ENCODE assay signal across 11 mouse cellular contexts in the genomic region with DNA sequence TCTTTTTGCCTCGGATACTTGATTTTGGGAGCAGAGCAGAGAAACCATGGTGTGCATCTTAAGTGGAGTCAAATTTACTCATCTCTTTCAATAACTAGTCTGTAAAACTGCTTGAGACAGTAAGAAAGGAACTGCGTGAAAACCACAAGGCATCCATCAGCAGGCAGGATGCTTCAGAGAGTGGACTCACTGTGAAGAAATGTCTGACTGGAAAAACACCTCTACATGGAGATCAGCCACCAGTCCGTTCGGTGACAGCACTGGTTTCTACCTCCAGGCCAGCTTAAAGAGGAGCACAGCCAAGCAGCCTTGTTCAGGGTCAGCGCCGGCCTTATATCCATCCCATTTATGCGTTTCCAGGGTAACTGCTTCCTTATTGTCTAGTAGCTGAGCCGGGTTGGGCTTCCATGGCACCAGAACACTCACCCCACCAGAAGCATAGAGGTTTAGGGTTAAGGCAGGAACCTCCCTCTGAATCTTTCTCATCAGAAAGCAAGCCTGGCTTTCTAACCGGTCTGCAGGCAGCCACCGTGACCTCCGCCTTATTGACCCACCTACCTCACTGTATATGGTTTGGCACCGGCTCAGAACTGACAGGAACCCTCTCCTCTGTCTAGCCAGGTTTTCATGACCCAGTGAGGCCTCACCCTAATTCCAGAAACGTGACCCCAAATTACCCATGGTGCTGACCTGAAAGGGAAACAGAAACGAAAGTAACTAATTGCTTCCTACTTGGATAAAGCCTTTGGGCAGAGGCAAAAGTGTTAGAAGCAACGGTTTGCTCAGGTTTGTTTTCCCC. TPM values are rescaled to one million over a fixed set of nuclear protein-coding genes. Genes with fewer than 3 reads are reported as not detected.
DNase-seq lines count a peak whose midpoint lies in the region; ATAC-seq and TF ChIP-seq lines count a peak whose summit lies in the region.
"Had no signal": no experiment of that assay in that cellular context is flagged by ENCODE, and none has a peak within 500 bp of the region (broad histone marks: within the 10 kb centered on the region; RNA-seq: fewer than 3 reads in every experiment).

No protein-coding gene starts in this region.

- peak overlapping the region; percentile 63 for H3K27ac ChIP-seq in gastrocnemius, adult 2 months
- H3K27ac ChIP-seq in bone marrow, adult 2 months (ENCODE audit: control insufficient read depth, insufficient read depth, low read depth, low read length, poor library complexity) = no peak overlapping the region
- H3K27ac ChIP-seq in midbrain, embryonic 13.5 days = no peak overlapping the region
- H3K27ac ChIP-seq: liver, embryonic 14.5 days; neural tube, embryonic 15.5 days had no signal

- no peaks in the 10 kb centered on the region for H3K27me3 ChIP-seq in midbrain, embryonic 13.5 days
- H3K27me3 ChIP-seq: neural tube, embryonic 15.5 days had no signal

- H3K4me3 ChIP-seq in gastrocnemius, adult 2 months = peak overlapping the region; percentile 52
- peak overlapping the region; percentile 20 for H3K4me3 ChIP-seq in lung, adult 2 months (replicated peaks; ENCODE audit: extremely low read depth, low read depth, low read length)
- peak overlapping the region; percentile 63 for H3K4me3 ChIP-seq in bone marrow, adult 2 months (replicated peaks; ENCODE audit: control insufficient read depth, low read depth, low read length)
- H3K4me3 ChIP-seq in midbrain, embryonic 13.5 days (replicated peaks) = no peak overlapping the region
- H3K4me3 ChIP-seq: neural tube, embryonic 15.5 days had no signal

- 52% methylated on average over 15 of the region's 15 CpGs for WGBS in lung, adult 2 months
- WGBS in bone marrow, adult 2 months = 23% methylated on average over 15 of the region's 15 CpGs
- WGBS in midbrain, embryonic 13.5 days = 34% methylated on average over 15 of the region's 15 CpGs

- TF ChIP-seq POLR2A in lung, adult 2 months (IDR thresholded peaks at IDR 0.05; ENCODE audit: borderline replicate concordance, extremely low read depth, low read depth, low read length) = no peak
- no peak for TF ChIP-seq POLR2A in bone marrow, adult 2 months (IDR thresholded peaks at IDR 0.05; ENCODE audit: borderline replicate concordance, control insufficient read depth, low read depth, low read length)

- H3K4me1 ChIP-seq in lung, adult 2 months (ENCODE audit: control insufficient read depth, insufficient read depth, low read length) = no peaks in the 10 kb centered on the region
- H3K4me1 ChIP-seq in bone marrow, adult 2 months (ENCODE audit: control insufficient read depth, insufficient read depth, low read length) = peaks cover 2% of the 10 kb centered on the region; the same call in 1 of the 2 replicates
- peaks cover 12% of the 10 kb centered on the region for H3K4me1 ChIP-seq in midbrain, embryonic 13.5 days (replicated peaks)

- H3K36me3 ChIP-seq in midbrain, embryonic 13.5 days = no peaks in the 10 kb centered on the region
- H3K36me3 ChIP-seq: neural tube, embryonic 15.5 days had no signal

- TF ChIP-seq CTCF in gastrocnemius, adult 2 months (IDR thresholded peaks at IDR 0.05) = no peak
- TF ChIP-seq CTCF in lung, adult 2 months (IDR thresholded peaks at IDR 0.05; ENCODE audit: insufficient read depth, low read length) = no peak
- TF ChIP-seq CTCF in bone marrow, adult 2 months (IDR thresholded peaks at IDR 0.05; ENCODE audit: control insufficient read depth, insufficient read depth, low read length) = no peak

- DNase-seq in gastrocnemius, adult 2 months = no peak
- DNase-seq in gastrocnemius, postnatal 14 days = no peak
- DNase-seq in lung, adult 2 months = no peak
- DNase-seq in lung, postnatal 14 days = no peak
- DNase-seq in embryo, embryonic 10.5 days (ENCODE audit: low spot score) = no peak
- DNase-seq in layer of hippocampus, adult 8-10 months (ENCODE audit: low spot score in 2 of 2) = no peak
- DNase-seq: gastrocnemius, postnatal 36 days had no signal

- peak overlapping the region; percentile 8; the same call in 1 of the 2 replicates for H3K9ac ChIP-seq in midbrain, embryonic 13.5 days (replicated peaks)
- H3K9ac ChIP-seq: liver, embryonic 14.5 days; neural tube, embryonic 15.5 days had no signal

- H3K9me3 ChIP-seq in midbrain, embryonic 13.5 days = no peaks in the 10 kb centered on the region
- H3K9me3 ChIP-seq: neural tube, embryonic 15.5 days had no signal

- intact Hi-C loops in gastrocnemius, adult 2 months (cut with DNase I) = no loop called here
- intact Hi-C loops in gastrocnemius, postnatal 14 days (cut with DNase I; ENCODE audit: low total_unique reads) = no loop called here

- H3K4me2 ChIP-seq in midbrain, embryonic 13.5 days (replicated peaks) = no peak overlapping the region
- H3K4me2 ChIP-seq: neural tube, embryonic 15.5 days had no signal

- ATAC-seq in midbrain, embryonic 13.5 days = peak; percentile 24; the same call in 1 of the 2 replicates

RNA-seq across cellular contexts. Expression of a gene that starts 9.9 kb away (rescaled TPM):
- total RNA-seq in gastrocnemius, adult 2 months (2021) = 10 to 100 TPM; 49.1 to 73.5 TPM
- 10 to 100 TPM; 54.5 to 55.8 TPM for total RNA-seq in gastrocnemius, postnatal 14 days (2021)
- polyA plus RNA-seq in lung, adult 2 months (2012; rRNA removed) = 11.1 and 17.2 TPM in 2 replicates
- polyA plus RNA-seq in bone marrow, adult 2 months (2011; ENCODE audit: insufficient read depth, insufficient read length, low replicate concordance, missing spikeins) = 22.7 and 46.8 TPM in 2 replicates
- 371 and 409 TPM in 2 replicates for polyA plus RNA-seq in midbrain, embryonic 13.5 days (2015; fragmentation: Nextera tagmentation; extraction: Ambion mirVana)
- total RNA-seq in layer of hippocampus, adult 8-10 months (2022) = 100 to 1,000 TPM; 212 to 259 (median 233) TPM

RNA-seq across cellular contexts. Expression of a gene that starts 44.3 kb away (rescaled TPM):
- total RNA-seq in gastrocnemius, adult 2 months (2021) = 10 to 100 TPM; 63.2 to 72.3 TPM
- total RNA-seq in gastrocnemius, postnatal 14 days (2021) = 10 to 100 TPM; 53.9 to 61.5 TPM
- 19.1 and 19.6 TPM in 2 replicates for polyA plus RNA-seq in lung, adult 2 months (2012; rRNA removed)
- polyA plus RNA-seq in bone marrow, adult 2 months (2011; ENCODE audit: insufficient read depth, insufficient read length, low replicate concordance, missing spikeins) = 16.3 and 23.1 TPM in 2 replicates
- polyA plus RNA-seq in midbrain, embryonic 13.5 days (2015; fragmentation: Nextera tagmentation; extraction: Ambion mirVana) = 50.2 and 50.3 TPM in 2 replicates
- total RNA-seq in layer of hippocampus, adult 8-10 months (2022) = 10 to 100 TPM; 69.7 to 86.9 (median 81.0) TPM

RNA-seq across cellular contexts. Expression of a gene that starts 49.8 kb away (rescaled TPM):
- total RNA-seq in gastrocnemius, adult 2 months (2021) = 1 to 10 TPM; 3.9 to 5.1 TPM
- 1 to 10 TPM; 3.9 to 4.6 TPM for total RNA-seq in gastrocnemius, postnatal 14 days (2021)
- 3.4 and 3.8 TPM in 2 replicates for polyA plus RNA-seq in lung, adult 2 months (2012; rRNA removed)
- polyA plus RNA-seq in bone marrow, adult 2 months (2011; ENCODE audit: insufficient read depth, insufficient read length, low replicate concordance, missing spikeins) = 0.25 and 1.00 TPM in 2 replicates
- polyA plus RNA-seq in midbrain, embryonic 13.5 days (2015; fragmentation: Nextera tagmentation; extraction: Ambion mirVana) = 2.1 and 2.6 TPM in 2 replicates
- total RNA-seq in layer of hippocampus, adult 8-10 months (2022) = 10 to 100 TPM; 34.6 to 46.6 (median 37.1) TPM

Comparison
In these comparisons a context has a peak if more than half of its experiments do, and no peak if none do; other contexts are left out.
1. RNA of a gene that starts 49.8 kb away (total RNA-seq): 34.6 to 46.6 TPM in layer of hippocampus, adult 8-10 months; 3.9 to 5.1 TPM in gastrocnemius, adult 2 months and 3.9 to 4.6 TPM in gastrocnemius, postnatal 14 days; every median in the first group is over 4 times any median in the second.